Mouse (Mus musculus): Measurements from ENCODE around the gene Olfr317. TPM values are rescaled to one million over a fixed set of nuclear protein-coding genes. Genes with fewer than 3 reads are reported as not detected.
"Not testable (repeated sequence)": the region's sequence is repeated elsewhere in the genome, so short reads cannot be mapped to it uniquely, and the experiment has no call there.

The Olfr317 gene
- not detected in 2 replicates for polyA plus RNA-seq (2015; fragmentation: Nextera tagmentation; extraction: Ambion mirVana)

DNA sequence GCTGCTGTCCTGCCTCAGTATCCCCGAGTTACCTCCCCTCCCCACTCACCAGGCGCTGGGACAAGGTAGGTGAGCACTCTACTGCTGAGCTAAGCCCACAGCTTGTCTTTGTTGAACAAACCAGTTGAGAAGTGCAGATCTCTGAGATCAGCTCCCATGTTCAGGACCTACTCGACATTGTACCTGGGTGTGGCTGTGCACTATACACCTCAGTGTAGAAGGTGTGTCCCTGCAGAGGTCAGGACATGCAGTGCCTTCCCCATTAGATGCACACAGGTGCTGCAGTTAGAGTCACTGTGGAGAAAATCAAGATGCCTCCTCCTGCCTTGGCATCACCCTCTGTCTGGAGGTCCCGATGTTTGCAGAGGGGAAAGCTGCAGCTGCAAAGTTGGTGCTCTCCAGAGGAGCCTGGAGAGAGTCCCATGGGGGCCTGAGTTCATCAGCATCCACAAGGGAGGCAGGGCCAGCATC is at the start of gene Olfr317:
Olfr317 (minus strand) TSS at position 421 of the 471 bp plus-strand sequence.
- Histone ChIP-seq H3K4me1 (replicated peaks; ENCODE audit: control insufficient read depth, insufficient read depth, low read length) (no peaks in the 10 kb centered on the region), H3K4me2 (ENCODE audit: low read depth, low read length) (no peak within 1 kb of the TSS), H3K9me3 (ENCODE audit: control insufficient read depth, low read length) (no peaks in the 10 kb centered on the region), H3K27ac (ENCODE audit: low read length) (no peak within 1 kb of the TSS), H3K36me3 (ENCODE audit: control insufficient read depth, insufficient read depth, low read length) (no peaks in the 10 kb centered on the region), H3K27me3 (ENCODE audit: control insufficient read depth, insufficient read depth, low read depth, low read length) (no peaks in the 10 kb centered on the region), H3K9ac (ENCODE audit: low read length) (no peak within 1 kb of the TSS), H3K4me3 (ENCODE audit: low read length) (no peak within 1 kb of the TSS)
- 58% methylated on average over 4 of the region's 4 CpGs for WGBS
- no peak for ATAC-seq (ENCODE audit: low read depth)

DNA sequence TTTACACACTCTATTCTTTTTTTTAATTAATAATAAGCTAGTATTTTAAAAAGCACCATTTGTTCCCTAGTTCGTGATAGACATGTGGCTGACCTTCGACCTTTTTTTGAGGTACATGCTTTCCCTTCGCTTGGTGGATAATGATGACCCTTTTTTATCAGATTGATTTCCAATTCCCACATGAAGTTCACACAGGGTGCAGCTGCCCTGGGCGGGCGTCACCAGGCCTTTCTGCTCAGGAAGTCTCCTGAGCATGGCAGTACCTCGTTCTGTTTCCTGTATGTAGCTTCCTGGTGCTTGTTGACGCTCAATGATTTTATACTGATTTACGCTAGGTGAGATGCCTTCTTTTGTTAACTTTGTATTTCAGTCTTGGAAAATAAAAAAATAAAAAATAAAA is 49.3 kb upstream of the Olfr317 start:
- WGBS, result 68% methylated on average over 8 of the region's 8 CpGs
- H3K4me3 ChIP-seq (ENCODE audit: low read length), result no peak overlapping the region
- H3K36me3 ChIP-seq (ENCODE audit: control insufficient read depth, insufficient read depth, low read length), result no peaks in the 10 kb centered on the region
- no peaks in the 10 kb centered on the region for H3K9me3 ChIP-seq (ENCODE audit: control insufficient read depth, low read length)
- H3K27me3 ChIP-seq (ENCODE audit: control insufficient read depth, insufficient read depth, low read depth, low read length), result no peaks in the 10 kb centered on the region
- H3K4me2 ChIP-seq (ENCODE audit: low read depth, low read length), result no peak overlapping the region
- no peak overlapping the region for H3K27ac ChIP-seq (ENCODE audit: low read length)
- no peak for ATAC-seq (ENCODE audit: low read depth)
- no peaks in the 10 kb centered on the region for H3K4me1 ChIP-seq (replicated peaks; ENCODE audit: control insufficient read depth, insufficient read depth, low read length)
- no peak overlapping the region for H3K9ac ChIP-seq (ENCODE audit: low read length)

DNA sequence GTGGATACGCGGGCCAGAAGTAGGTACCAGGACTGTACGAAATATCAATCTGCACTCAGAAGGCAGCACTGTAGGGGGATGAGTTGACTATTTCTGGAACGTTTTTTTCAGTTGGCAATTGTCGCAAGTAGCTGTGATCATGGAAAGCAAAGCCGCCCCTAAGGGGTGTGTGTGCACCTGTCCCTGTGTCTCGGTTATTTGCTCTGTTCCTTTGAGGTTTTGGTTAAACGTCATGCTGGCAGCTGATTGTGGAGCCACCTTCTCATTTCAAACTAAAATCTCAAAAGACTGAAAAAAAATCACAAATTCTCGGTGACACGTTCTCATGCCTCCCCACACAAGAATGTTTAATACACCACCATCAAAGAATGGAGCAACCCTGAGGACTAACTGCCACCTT is 48.6 kb upstream of the Olfr317 start:
- H3K9me3 ChIP-seq (ENCODE audit: control insufficient read depth, low read length), result no peaks in the 10 kb centered on the region
- no peak overlapping the region for H3K4me3 ChIP-seq (ENCODE audit: low read length)
- H3K36me3 ChIP-seq (ENCODE audit: control insufficient read depth, insufficient read depth, low read length), result no peaks in the 10 kb centered on the region
- WGBS, result 76% methylated on average over 10 of the region's 10 CpGs
- no peaks in the 10 kb centered on the region for H3K4me1 ChIP-seq (replicated peaks; ENCODE audit: control insufficient read depth, insufficient read depth, low read length)
- H3K9ac ChIP-seq (ENCODE audit: low read length), result no peak overlapping the region
- ATAC-seq (ENCODE audit: low read depth), result no peak
- H3K4me2 ChIP-seq (ENCODE audit: low read depth, low read length), result no peak overlapping the region
- no peak overlapping the region for H3K27ac ChIP-seq (ENCODE audit: low read length)
- no peaks in the 10 kb centered on the region for H3K27me3 ChIP-seq (ENCODE audit: control insufficient read depth, insufficient read depth, low read depth, low read length)

DNA sequence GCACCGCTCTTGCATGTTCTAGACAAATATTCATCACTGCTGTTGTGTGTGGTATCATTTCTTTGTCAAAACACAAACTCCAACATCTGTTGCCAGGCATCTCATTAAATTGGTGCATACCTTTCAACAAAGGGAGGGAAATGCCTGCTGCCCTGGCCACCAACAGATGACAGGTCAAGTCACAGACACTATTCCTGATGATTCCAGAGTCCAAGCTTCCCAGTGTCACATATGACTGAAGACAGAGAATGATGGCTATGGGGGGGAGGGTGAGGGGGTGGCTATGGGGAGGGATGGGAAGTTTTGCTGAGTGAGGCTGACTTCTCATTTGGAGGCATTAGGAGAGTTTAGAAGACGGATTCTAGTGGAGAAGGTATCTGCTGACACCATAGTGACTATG is 45.2 kb upstream of the Olfr317 start:
- H3K9me3 ChIP-seq (ENCODE audit: control insufficient read depth, low read length), result no peaks in the 10 kb centered on the region
- H3K27ac ChIP-seq (ENCODE audit: low read length), result no peak overlapping the region
- no peak overlapping the region for H3K4me3 ChIP-seq (ENCODE audit: low read length)
- H3K9ac ChIP-seq (ENCODE audit: low read length), result no peak overlapping the region
- no peaks in the 10 kb centered on the region for H3K27me3 ChIP-seq (ENCODE audit: control insufficient read depth, insufficient read depth, low read depth, low read length)
- WGBS, result 60% methylated on average over 2 of the region's 2 CpGs
- H3K4me2 ChIP-seq (ENCODE audit: low read depth, low read length), result no peak overlapping the region
- no peak for ATAC-seq (ENCODE audit: low read depth)
- H3K4me1 ChIP-seq (replicated peaks; ENCODE audit: control insufficient read depth, insufficient read depth, low read length), result no peaks in the 10 kb centered on the region
- no peaks in the 10 kb centered on the region for H3K36me3 ChIP-seq (ENCODE audit: control insufficient read depth, insufficient read depth, low read length)

DNA sequence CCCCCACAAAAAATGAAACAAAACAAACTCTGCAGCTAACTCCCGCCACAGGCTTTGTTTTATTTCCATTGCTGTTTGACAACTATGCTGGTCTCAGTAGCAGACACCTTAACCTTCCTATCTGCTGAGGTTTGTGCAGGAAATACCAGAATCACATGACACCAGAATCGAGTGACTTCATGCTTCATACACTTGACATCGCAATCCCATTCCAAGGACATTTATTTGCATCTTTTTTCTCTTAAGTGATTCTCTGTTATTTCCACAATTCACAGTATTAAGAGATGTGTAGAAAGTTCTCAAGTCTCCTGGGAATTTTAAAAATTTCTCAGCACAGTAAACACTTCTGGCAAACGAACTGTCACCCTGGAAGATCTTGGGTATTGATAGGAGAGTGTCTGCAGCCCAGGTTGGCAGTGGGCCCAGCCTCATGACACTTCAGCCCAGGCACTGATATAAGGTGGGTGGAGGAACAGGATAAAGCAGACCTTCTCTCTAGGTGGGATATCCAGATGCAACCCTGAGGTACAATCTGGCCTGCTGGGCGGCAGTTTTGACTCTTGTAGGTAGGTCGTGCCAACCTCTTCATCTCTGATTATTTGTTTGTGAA is 43.6 kb upstream of the Olfr317 start, which contains the start of gene Olfr314:
Olfr314 (plus strand) TSS at position 473 of the 610 bp plus-strand sequence.
- Histone ChIP-seq H3K4me2 (ENCODE audit: low read depth, low read length) (no peak within 1 kb of the TSS), H3K4me1 (replicated peaks; ENCODE audit: control insufficient read depth, insufficient read depth, low read length) (no peaks in the 10 kb centered on the region), H3K27ac (ENCODE audit: low read length) (no peak within 1 kb of the TSS), H3K27me3 (ENCODE audit: control insufficient read depth, insufficient read depth, low read depth, low read length) (no peaks in the 10 kb centered on the region), H3K4me3 (ENCODE audit: low read length) (no peak within 1 kb of the TSS), H3K9me3 (ENCODE audit: control insufficient read depth, low read length) (no peaks in the 10 kb centered on the region), H3K9ac (ENCODE audit: low read length) (no peak within 1 kb of the TSS), H3K36me3 (ENCODE audit: control insufficient read depth, insufficient read depth, low read length) (no peaks in the 10 kb centered on the region)
- 46% methylated on average over 6 of the region's 6 CpGs for WGBS
- ATAC-seq (ENCODE audit: low read depth), result no peak

DNA sequence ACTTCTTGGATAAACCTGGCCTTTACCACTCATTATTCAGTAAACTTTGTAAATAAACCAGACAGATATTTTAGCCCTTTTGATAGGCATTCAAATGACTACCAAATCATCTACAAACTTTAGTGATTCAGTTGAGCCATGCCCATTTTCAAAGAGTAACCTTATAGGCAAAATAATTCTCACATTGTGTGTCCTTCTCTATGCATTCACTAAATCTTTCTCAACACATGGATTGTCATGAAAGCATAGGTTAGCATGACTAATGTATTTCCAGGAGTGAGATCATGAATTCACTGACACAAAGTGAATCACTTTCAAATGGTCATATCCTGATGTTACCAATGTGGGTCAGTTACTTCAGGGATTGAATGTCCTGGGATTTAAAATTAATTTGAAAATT is 33.9 kb upstream of the Olfr317 start, which contains the start of gene Olfr315:
Olfr315 (plus strand) TSS at position 301 of the 400 bp plus-strand sequence.
- Histone ChIP-seq H3K4me2 (ENCODE audit: low read depth, low read length) (no peak within 1 kb of the TSS), H3K4me1 (replicated peaks; ENCODE audit: control insufficient read depth, insufficient read depth, low read length) (no peaks in the 10 kb centered on the region), H3K4me3 (ENCODE audit: low read length) (no peak within 1 kb of the TSS), H3K27me3 (ENCODE audit: control insufficient read depth, insufficient read depth, low read depth, low read length) (no peaks in the 10 kb centered on the region), H3K9ac (ENCODE audit: low read length) (no peak within 1 kb of the TSS), H3K36me3 (ENCODE audit: control insufficient read depth, insufficient read depth, low read length) (no peaks in the 10 kb centered on the region), H3K27ac (ENCODE audit: low read length) (no peak within 1 kb of the TSS), H3K9me3 (ENCODE audit: control insufficient read depth, low read length) (no peaks in the 10 kb centered on the region)
- no peak for ATAC-seq (ENCODE audit: low read depth)

DNA sequence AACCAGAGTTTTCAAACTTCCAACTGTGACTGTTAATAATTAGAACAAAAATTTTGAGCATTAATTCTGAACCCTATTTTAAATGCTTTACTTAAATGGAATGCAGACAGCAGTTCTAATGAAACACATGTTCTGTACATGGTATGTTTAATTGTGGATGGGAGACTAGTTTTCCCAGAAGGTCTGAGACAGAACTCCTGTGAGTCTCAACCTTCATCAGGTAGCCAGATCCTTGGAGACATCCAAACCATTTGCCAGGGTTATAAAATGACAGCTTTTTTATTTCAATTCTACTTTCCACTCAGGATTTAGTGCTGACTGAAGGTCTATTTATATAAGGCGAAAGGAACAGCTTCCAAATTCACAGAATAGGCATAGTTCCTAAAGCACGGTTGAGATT is 13.4 kb upstream of the Olfr317 start, which contains the start of gene Olfr316:
Olfr316 (plus strand) TSS at position 301 of the 400 bp plus-strand sequence.
- 76% methylated on average over 2 of the region's 2 CpGs for WGBS
- ATAC-seq (ENCODE audit: low read depth), result no peak

DNA sequence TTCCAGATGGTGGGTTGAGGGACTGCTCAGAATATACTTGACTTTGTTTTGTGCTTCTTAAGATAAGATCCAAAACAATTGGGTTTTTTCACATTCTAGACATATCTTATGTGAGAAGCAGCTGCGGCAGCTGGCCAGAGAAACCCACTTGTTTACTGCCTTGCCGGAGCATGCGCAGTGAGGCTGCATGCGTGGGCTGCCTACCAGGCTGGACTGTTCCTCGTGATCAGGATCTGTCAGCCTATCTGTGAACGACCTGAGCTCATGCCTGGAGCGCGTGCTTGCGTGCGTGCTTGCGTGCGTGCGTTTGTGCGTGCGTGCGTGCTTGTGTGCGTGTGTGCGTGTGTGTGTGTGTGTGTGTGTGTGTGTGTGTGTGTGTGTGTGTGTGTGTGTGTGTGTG is 12.1 kb upstream of the Olfr317 start:
- not testable (repeated sequence) for H3K27ac ChIP-seq (ENCODE audit: low read length); H3K4me2 ChIP-seq (ENCODE audit: low read depth, low read length); H3K27me3 ChIP-seq (ENCODE audit: control insufficient read depth, insufficient read depth, low read depth, low read length); H3K4me3 ChIP-seq (ENCODE audit: low read length); ATAC-seq (ENCODE audit: low read depth); H3K9me3 ChIP-seq (ENCODE audit: control insufficient read depth, low read length); H3K4me1 ChIP-seq (replicated peaks; ENCODE audit: control insufficient read depth, insufficient read depth, low read length); H3K36me3 ChIP-seq (ENCODE audit: control insufficient read depth, insufficient read depth, low read length); H3K9ac ChIP-seq (ENCODE audit: low read length)
- 74% methylated on average over 18 of the region's 18 CpGs for WGBS

More for the DNA sequence above, 13.4 kb upstream of the Olfr317 start, which contains the start of gene Olfr316:
- Histone ChIP-seq H3K27ac (ENCODE audit: low read length) (no peak within 1 kb of the TSS), H3K4me1 (replicated peaks; ENCODE audit: control insufficient read depth, insufficient read depth, low read length) (no peaks in the 10 kb centered on the region), H3K27me3 (ENCODE audit: control insufficient read depth, insufficient read depth, low read depth, low read length) (no peaks in the 10 kb centered on the region), H3K9ac (ENCODE audit: low read length) (no peak within 1 kb of the TSS), H3K4me2 (ENCODE audit: low read depth, low read length) (no peak within 1 kb of the TSS), H3K4me3 (ENCODE audit: low read length) (no peak within 1 kb of the TSS), H3K9me3 (ENCODE audit: control insufficient read depth, low read length) (no peaks in the 10 kb centered on the region), H3K36me3 (ENCODE audit: control insufficient read depth, insufficient read depth, low read length) (no peaks in the 10 kb centered on the region)

DNA sequence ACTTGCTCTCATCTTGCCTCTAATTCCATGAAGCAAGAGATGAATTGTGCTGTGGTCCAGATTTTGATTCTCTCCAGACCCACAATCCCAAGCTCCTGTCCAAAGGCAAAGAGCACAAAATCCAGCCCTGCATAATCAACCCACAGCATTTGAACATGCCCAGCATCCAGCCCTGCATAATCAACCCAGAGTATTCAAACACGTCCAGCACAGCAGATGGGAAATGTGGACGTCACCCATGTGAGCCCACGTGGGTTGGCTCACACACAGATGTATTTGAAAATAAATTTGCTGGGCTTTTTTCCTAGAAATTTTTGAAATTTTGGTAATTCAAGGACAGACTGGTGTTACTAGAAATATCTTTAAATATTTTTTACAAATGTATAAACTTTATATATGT is 5.6 kb downstream of the Olfr317 start:
- Histone ChIP-seq H3K4me1 (replicated peaks; ENCODE audit: control insufficient read depth, insufficient read depth, low read length) (no peaks in the 10 kb centered on the region), H3K36me3 (ENCODE audit: control insufficient read depth, insufficient read depth, low read length) (no peaks in the 10 kb centered on the region), H3K27ac (ENCODE audit: low read length) (no peak overlapping the region), H3K27me3 (ENCODE audit: control insufficient read depth, insufficient read depth, low read depth, low read length) (no peaks in the 10 kb centered on the region), H3K4me2 (ENCODE audit: low read depth, low read length) (no peak overlapping the region), H3K4me3 (ENCODE audit: low read length) (no peak overlapping the region), H3K9me3 (ENCODE audit: control insufficient read depth, low read length) (no peaks in the 10 kb centered on the region), H3K9ac (ENCODE audit: low read length) (no peak overlapping the region)
- 48% methylated on average over 3 of the region's 3 CpGs for WGBS
- no peak for ATAC-seq (ENCODE audit: low read depth)
